Mouse (Mus musculus) gastrocnemius, adult 2 months (tissue): ENCODE data around the gene Pycard. TPM values are rescaled to one million over a fixed set of nuclear protein-coding genes. Genes with fewer than 3 reads are reported as not detected.

Source experiments
- DNase-seq: peaks from one replicate; pipeline ENCODE4 v3.0.0; 2022
- H3K27ac ChIP-seq: fragments of 200-600 bp; 2 replicates; pipeline ENCODE4 v1.8.1; 2022; ENCODE audit warnings: mild to moderate bottlenecking
- H3K4me3 ChIP-seq: fragments of 200-600 bp; 2 replicates; pipeline ENCODE4 v1.8.1; 2022; ENCODE audit warnings: mild to moderate bottlenecking, moderate library complexity
- CTCF ChIP-seq: fragments of 200-600 bp; IDR thresholded peaks from 2 replicates; pipeline ENCODE4 v1.8.1; 2022; ENCODE audit warnings: antibody characterized with exemption, mild to moderate bottlenecking, moderate library complexity
- intact Hi-C: fragments of 180-260 bp; cut with DNase I; formaldehyde crosslinking; loops from one replicate; pipeline ENCODE4 v1.15.1; 2025
- total RNA-seq, 2 experiments: library from RNA; stranded (reverse); gene quantifications; 2 replicates each; pipeline ENCODE4 v1.2.3; 2021

Pycard gene
- total RNA-seq, 2 experiments from 2014 or later, result 0.38 to 0.89 TPM

DNA sequence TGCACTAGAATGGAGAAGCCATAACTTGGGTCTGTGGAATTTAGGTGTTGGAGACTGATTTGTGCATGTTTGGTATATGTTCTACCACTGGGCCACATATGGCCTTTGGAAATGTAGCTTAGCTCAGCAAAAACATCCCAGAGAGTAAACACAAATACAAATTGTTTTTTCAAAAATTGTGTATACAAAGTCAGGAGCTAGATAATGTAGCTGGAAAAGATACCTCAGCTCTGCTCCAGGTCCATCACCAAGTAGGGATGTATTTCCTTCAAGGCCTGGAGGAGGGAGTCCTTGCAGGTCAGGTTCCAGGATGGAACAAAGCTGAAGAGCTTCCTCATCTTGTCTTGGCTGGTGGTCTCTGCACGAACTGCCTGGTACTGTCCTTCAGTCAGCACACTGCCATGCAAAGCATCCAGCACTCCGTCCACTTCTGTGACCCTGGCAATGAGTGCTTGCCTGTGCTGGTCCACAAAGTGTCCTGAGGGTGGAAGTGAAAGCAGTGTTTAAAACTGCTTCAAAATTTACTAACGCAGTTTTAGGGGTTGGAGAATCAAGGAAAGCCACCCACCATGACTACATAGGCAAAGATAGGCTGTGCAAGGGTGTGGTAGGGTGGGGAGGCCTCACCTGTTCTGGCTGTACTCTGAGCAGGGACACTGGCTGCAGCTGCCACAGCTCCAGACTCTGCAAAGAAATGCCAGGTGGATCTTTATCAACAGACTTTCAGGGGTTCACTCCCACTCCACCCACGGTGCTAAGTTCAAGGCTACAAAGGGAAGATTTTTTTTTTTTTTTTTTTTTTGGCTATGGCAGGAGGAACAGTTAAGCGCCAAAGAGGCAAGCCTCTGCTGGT lies 953 bp downstream of the Pycard start:
- TF ChIP-seq CTCF, result no peak
- DNase-seq, result no peak
- intact Hi-C loops, result no loop called here
- Histone ChIP-seq H3K4me3 (peak overlapping the region; percentile 61), H3K27ac (peak overlapping the region; percentile 48)

DNA sequence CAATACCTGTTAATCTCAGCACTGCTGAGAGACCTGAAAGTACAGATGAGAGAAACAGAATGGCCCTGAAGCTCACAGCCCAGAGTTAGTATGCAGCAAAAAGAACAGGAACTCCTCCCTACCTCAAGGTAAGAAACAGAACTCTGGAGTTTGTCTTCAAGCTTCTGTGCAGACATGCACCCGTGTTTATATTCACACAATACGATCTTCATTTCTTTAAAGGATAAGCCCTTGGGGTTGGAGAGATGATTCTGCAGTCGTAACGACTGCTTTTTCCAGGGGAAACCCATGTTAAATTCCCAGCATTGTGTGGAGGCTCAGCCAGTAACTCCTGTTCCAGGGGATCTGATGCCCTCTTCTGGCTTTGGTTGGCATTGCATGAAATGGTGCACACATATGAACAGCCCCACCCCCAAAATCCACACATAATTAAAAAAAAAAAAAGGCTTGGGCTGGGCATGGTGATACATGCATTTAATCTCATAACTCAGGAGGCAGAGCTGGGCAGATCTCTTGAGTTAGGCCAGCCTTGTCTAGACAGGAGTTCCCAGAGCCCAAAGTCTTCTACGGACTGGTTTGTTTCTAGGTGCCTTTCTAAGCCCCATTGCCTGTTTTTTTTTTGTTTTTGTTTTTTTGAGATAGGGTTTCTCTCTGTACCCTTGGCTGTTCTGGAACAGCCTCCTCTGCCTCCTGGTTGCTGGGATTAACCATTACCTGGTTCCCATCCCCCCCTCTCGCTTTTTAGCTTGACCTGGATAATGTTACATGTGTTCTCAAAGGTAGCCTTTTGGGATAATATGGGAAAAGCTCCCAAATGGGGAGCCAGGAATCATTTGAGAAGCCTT lies 1.8 kb downstream of the Pycard start:
- TF ChIP-seq CTCF, result peak; percentile 73
- peak; percentile 68 for DNase-seq
- H3K27ac ChIP-seq, result no peak overlapping the region; the same call in 1 of the 2 replicates
- intact Hi-C loops, result no loop called here
- no peak overlapping the region for H3K4me3 ChIP-seq

DNA sequence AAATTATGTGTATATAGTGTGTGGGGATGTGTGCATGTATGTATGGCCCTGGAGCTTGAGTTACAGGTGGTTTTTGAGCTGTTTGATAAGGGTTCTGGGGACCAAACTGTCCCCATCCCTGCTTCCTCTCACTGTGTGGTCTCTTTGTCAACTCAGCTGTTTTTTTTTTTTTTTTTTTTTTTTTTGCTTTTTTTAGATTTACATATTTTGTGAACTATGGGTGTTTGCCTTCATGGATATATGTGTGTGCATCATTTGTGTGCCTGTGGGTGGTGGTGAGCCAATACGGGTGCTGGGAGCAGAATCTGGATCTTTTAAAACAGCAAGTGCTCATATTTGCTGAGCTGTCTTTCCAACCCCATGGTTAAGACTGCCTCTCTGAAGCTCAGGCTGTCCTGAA lies 4.8 kb downstream of the Pycard start:
- H3K4me3 ChIP-seq, result no peak overlapping the region
- no peak for DNase-seq
- TF ChIP-seq CTCF, result no peak
- no peak overlapping the region for H3K27ac ChIP-seq
- intact Hi-C loops, result no loop called here

DNA sequence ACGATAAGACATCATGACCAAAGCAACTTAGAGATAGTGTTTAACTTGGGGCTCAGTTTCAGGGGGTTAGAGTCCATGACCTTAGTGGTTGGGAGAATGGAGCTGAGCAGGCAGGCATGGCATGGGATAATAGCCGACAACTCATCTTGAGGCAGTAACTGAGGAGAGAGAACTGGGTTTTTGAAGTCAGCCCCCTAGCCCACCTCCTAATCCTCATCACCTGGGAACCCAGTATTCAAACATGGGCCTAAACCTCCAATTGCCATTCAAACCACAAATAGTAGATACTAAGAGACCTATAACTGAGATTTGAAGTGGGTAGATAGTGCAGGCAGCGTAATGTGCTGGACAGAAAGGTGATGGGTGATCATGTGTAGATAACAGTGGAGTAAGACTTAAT lies 13.1 kb downstream of the Pycard start:
- Histone ChIP-seq H3K27ac (no peak overlapping the region), H3K4me3 (no peak overlapping the region)
- no peak for TF ChIP-seq CTCF
- no peak for DNase-seq
- intact Hi-C loops, result loop anchor here (5.0 kb wide), 1 partner anchor 227 kb away; the partner anchor contains the start of gene Cox6a2

DNA sequence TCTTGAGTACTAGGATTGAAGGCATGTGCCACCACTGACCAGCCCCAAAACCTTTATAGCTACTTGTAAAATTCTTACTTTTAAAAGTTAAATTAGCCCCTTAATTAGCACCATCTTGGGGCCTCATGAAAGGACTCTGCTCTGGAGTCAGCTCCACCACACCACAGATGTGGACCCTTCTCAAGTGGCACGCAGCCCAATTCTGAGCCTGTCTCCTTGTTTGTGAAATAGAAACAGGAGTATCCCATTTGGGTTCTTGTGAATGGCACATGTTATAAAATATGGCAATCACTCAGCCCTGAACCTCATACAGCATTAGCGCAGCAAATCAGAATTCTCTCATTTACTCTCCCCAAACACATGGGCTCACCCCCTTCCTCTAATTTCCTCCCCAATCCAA lies 14.8 kb downstream of the Pycard start:
- H3K27ac ChIP-seq, result no peak overlapping the region
- DNase-seq, result no peak
- TF ChIP-seq CTCF, result no peak
- no peak overlapping the region for H3K4me3 ChIP-seq
- intact Hi-C loops, result no loop called here

DNA sequence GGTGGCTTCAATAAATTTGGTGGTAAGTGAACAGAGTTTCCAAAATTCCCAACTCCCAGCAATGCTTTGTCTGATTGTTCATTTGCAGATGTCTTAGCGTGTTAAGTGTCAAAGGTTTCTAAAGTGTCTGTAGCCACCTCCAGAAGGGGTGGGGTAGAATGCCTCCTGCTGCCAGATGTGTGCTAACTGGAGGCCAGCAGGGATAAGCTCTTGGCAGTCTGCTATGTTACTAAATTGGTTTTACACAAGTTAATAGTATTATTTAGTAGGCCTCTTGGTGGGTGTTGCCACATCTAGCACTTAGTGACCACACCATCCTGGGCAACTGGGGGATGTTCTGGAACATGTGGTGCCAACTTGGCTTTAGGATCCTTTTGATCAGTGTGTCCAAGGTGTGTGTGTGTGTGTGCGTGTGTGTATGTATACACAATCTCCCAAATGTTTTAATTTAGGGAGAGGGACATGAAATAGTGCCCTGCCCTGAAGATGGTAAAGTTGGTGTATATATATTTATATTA lies 19.2 kb downstream of the Pycard start:
- no peak for TF ChIP-seq CTCF
- 0 out of 2 replicates have a peak overlapping the region, but pooled peaks have one; percentile 7 for H3K4me3 ChIP-seq
- H3K27ac ChIP-seq, result 0 out of 2 replicates have a peak overlapping the region, but pooled peaks have one; percentile 9
- peak; percentile 38 for DNase-seq
- intact Hi-C loops, result no loop called here

DNA sequence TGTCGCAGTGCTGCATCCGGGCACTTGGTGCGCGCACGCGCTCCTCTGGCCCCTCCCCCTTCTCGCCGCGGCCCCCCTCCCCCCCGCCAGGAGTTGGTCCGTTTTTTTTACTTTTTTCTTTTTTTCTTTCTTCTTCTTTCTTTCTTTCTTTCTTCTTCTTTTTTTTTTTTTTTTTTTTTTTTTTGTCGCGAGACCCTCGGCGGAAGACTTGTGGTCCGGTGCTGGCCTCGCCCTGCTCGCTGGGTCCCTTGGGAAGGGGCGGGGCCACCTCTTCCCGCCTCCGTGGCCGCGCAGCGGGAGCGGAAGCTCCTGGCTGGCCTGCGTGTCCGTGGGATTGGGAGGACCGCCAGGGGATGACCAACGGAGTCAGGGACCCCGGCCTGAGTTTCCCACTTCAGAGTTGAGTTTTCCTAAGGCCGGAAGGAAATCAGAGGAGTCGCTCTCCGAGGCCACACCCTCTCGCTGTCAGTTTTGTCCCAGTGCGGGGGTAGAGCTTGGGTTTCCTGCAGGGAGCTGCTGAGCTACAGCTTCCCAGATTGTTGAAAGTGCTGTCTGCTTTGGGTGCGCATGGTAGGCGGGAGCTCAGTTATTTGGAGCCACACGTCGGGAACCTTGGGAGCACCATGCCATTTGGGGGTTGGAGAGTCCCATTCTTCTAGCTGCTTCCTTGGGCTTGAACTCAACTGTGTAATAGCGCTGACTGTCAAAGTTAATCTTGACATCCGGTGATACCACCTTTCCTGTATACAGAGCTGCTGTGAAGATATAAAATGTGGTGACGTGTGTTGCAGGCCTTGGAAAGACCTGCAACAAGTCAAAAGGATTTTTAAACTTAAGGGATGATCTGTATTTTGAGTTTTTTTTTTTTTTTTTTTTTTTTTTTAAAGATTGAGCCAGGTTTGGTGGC lies 25.5 kb downstream of the Pycard start:
- Histone ChIP-seq H3K27ac (peak overlapping the region; percentile 98), H3K4me3 (peak overlapping the region; percentile 100)
- peak; percentile 90 for DNase-seq
- TF ChIP-seq CTCF, result no peak
- intact Hi-C loops, result no loop called here

DNA sequence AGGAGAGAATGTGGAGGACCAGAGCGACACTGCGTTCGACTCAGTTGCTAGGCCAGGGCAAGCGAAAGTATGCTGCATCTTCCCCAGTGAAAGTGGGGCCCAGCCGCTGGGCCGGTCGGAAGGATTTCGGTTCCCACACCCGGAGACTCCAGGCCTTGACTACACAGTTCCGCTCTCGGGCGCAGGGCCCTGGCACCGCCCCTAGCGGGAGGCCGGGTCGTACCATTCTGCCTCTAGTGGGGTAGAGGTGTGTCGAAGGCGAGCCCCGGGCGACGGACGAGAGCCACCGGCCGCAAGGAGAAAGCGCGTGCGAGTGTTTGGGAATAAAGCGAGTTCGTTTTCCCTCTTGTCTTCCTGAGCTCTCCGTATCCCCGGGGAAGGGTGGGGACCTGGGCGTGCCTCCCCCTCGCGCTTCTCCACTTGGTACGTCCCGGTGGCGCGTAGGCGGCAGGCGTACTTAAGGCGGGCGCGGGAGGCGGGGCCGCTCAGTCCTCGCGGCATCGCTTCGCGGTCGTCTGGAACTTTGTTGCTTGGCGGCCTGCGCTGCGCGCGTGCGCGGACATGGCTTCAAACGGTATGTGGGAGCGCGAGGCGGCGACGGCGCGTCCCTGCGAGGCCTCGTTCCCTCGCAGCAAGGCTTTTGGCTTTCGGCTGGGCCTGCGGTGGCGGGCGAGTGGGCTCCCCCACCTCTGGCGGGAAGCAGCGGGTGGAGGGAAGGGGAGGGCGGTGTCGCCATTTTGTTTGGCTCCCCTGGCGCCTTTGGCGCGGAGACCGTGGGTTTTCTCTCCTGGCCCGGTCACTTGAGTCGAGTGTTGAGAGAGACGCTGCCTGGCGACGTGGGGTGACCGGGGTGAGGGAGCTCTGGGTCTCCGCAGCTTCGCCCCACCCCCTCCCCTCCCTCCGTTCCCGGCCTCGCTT lies 26.4 kb downstream of the Pycard start, which contains the start of gene Fus:
Gene Fus (plus strand): TSS at position 454 of the 918 bp plus-strand sequence.
- TF ChIP-seq CTCF, result no peak
- H3K4me3 ChIP-seq, result peak within 1 kb of the TSS; percentile 100
- peak within 1 kb of the TSS; percentile 98 for H3K27ac ChIP-seq
- peak; percentile 97 for DNase-seq
- intact Hi-C loops, result no loop called here

DNA sequence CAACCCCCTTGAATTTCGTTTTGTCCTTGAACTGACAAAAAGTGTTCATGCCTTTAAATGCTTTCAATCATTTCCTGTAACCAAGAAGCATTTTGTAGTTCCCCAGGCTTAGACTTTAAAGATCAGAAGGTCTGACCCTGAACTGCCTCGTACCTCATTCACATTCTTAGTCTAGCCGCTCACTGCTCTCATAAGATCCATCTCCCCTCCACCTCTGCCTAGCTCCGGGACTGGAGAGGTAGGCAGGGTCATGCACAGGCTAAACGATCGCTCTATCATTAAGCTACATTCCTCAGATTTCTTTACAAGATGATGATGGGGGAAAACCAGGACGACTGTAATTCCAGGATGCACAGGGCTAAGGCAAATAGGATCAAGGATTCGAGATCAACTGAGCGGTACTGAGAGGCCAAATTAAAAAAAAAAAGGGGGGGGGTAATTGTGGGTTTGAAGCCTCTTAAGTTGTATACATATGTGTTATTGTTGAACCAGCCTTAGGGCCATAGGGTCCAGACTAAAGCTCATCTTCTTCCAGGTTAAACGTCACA lies 27.2 kb downstream of the Pycard start:
- TF ChIP-seq CTCF, result no peak
- peak overlapping the region; percentile 100 for H3K4me3 ChIP-seq
- intact Hi-C loops, result no loop called here
- DNase-seq, result no peak
- peak overlapping the region; percentile 98 for H3K27ac ChIP-seq

DNA sequence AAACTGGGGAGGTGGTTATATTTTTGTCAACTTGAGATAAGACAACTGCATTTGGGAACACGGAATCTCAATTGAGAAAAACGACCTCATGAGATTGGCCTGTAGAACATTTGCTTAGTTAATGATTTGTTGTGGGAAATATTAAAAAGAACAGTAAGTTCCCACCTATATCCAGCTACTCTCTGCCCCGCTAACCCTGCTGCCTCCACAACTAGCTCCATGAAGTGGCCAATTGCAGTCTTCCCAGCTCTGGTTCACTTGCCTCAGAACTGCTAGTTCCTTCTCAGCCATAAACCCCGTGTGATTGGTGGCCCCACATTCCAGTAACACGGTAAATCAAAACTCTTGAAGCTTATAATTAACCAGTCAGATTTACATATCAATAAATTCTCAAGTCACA lies 34.3 kb downstream of the Pycard start:
- no peak for TF ChIP-seq CTCF
- intact Hi-C loops, result no loop called here
- no peak overlapping the region for H3K27ac ChIP-seq
- H3K4me3 ChIP-seq, result no peak overlapping the region
- DNase-seq, result no peak
